Mouse (Mus musculus): Measurements from ENCODE around the gene Fam149b.
"Not testable (repeated sequence)": the region's sequence is repeated elsewhere in the genome, so short reads cannot be mapped to it uniquely, and the experiment has no call there.

Gene Fam149b

DNA sequence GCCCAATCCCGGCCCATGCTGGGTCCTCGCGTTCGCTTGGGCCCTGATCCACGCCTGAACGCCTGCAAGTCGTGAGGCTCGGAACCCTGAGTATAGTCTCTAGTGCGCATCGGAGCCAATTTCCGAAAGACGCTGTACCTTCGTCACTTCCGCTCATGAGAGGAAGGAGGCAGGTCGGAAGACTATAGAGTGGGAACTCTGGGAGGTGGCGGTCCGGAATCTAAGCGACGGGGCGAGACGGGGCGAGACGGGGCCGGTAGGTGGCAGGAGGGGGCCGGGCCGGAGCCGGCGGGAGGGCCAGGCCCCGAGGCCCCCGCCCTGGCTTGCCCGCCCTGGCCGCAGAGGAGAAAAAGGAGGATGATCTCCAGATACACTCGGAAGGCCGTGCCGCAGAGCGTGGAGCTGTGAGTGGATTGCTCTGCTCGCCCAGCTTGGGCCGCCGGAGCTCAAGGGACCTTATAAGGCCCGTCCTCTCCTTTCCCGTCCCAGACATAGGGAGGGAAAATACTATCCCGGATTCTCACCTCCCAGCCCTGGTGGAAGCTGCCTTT lies at the start of gene Fam149b, which contains the start of gene Ecd:
Gene Fam149b, plus strand, starts transcription at position 172 of the 551 bp plus-strand sequence.
Gene Ecd, minus strand, starts transcription at position 131 of the 551 bp plus-strand sequence.
- DNase-seq (ENCODE audit: low spot score in 2 of 2): peak; percentile 75 to 95

DNA sequence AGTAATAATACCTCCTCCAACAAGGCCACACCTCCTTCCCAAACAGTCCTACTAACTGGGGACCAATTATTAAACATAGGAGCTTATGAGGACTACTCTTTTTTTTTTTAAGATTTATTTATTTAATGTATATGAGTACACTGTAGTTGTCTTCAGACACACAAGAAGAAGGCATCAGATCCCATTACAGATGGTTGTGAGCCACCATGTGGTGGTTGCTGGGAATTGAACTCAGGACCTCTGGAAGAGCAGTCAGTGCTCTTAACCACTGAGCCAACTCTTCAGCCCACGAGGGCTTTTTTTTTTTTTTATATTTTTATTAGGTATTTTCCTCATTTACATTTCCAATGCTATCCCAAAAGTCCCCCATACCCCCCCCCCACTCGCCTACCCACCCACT lies 42.9 kb upstream of the Fam149b start:
- not testable (repeated sequence) for DNase-seq (ENCODE audit: low spot score in 2 of 2)

DNA sequence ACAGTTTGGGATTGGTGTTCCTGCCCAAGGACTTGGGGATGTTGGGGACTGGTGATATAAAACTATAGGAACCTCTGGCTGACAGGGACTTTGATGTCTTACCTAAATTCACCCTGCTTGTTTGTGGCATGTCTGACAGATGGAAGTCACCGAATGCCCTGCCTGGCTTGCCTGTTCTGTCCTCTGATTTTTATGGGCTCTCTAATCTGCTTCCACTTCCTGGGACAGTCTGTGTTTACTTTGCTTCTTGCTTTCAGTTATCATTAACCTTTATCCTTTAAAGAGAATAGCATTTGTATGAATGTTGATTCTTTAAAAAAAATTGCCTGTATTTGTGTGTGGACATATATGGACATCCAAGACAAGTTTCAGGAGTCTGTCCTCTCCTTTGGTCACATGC lies 32.8 kb upstream of the Fam149b start:
- no peak for DNase-seq (ENCODE audit: low spot score in 2 of 2)

DNA sequence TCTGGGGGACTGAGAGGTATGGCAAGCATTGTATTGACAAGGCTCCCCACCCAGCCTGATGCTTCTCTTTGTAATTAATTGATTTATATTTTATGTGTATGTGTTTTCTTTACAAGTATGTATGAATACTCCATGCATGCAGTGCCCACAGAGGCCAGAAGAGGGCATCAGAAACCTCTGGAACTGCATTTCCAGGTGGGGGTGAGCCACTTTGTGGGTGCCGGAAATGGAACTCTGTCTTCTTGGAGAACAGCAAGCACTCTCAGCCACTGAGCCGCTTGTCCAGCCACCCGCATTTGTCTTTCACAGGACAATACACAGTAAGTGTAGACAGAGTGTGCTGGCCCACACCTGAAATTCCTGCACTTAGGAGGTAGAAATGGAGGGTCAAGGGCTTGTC lies 28.5 kb upstream of the Fam149b start:
- DNase-seq (ENCODE audit: low spot score in 2 of 2): peak in 1 of 2 experiments; percentile 50

DNA sequence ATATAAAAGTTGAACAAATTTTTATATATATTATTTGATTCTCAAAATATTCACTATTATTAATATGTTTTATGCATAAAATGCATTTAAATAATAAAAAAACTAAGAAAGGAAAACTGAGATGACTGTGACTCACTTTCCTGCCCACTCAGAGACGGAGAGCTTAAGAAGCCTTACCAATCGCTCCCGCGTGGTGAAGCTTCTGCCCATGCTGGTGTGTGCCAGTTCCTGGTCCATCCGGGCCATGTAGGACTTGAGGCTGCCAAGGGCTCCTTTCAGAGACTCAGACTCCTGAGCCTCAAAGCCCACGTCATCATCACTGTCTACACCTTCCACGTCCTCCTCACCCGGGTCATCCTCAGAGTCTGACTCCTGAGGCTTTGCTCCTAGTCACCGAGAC lies 23.8 kb upstream of the Fam149b start:
- DNase-seq (ENCODE audit: low spot score in 2 of 2): peak in 1 of 2 experiments; percentile 10

- DNase-seq (ENCODE audit: low spot score in 2 of 2): no peak
Measured at GRCm38 (mm10) chr14:20328474-20328873, 19.5 kb upstream of the Fam149b start.

DNA sequence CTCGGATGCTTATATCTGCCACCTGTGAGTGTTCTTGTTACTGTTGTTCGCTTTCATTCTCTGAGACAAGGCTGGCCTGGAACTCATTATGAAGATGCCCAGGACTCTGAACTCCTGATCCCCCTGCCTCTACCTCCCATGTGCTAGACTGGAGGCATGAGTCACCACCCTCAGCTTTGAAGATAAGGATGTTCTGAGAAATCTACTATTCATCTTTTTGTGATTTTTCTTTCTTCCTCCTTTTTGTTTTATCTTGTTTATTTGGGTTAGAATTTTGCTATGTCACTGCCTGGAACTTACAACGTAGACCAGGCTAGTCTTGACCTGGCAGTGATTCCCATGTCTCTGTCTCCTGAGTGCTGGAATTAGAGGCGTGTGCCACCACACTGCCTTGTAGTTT lies 16.6 kb upstream of the Fam149b start:
- no peak for DNase-seq (ENCODE audit: low spot score in 2 of 2)

- DNase-seq (ENCODE audit: low spot score in 2 of 2): no peak
Measured at GRCm38 (mm10) chr14:20339415-20339814, 8.5 kb upstream of the Fam149b start.

- no peak for DNase-seq (ENCODE audit: low spot score in 2 of 2)
Measured at GRCm38 (mm10) chr14:20340149-20340548, 7.8 kb upstream of the Fam149b start.

DNA sequence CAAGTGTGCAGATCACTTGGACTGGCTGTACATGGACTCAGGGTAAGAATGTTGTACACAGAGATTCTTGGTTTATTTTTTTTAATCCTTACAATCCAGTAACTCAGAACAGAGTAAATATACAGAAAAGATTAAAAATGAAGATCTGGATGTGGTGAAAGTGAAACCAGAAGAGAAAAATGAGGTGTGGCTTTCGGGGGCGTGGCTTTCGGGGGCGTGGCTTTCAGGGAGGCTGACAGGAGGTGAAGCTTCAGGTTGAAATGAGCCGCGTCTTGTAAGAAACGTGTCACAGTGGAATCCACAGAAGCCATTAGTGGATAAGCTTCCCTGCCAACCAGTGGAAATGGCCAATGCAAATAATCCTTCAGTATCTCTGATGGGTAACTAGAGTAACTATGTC lies 7.1 kb upstream of the Fam149b start:
- no peak for DNase-seq (ENCODE audit: low spot score in 2 of 2)

DNA sequence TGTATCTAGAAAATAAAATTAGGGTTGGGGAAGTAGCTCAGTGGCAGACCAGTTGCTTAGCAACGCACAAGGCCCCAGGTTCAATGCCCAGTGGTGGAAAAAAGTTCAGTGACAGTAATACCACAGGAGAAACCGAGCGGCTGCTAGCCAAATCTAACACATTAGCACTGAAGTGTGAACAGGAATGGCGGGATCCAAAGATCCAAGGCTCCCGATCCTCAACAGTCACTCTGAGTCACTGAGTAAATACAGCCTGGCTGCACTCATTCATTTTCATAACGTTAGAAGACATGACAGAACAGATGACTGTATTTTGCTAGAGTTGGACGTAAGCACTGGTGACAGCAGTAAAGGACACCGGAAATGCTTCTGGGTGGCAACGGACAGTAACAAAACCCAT lies 2.1 kb upstream of the Fam149b start:
- no peak for DNase-seq (ENCODE audit: low spot score in 2 of 2)

- DNase-seq (ENCODE audit: low spot score in 2 of 2): no peak
Measured at GRCm38 (mm10) chr14:20347441-20347990, 446 bp upstream of the Fam149b start.

DNA sequence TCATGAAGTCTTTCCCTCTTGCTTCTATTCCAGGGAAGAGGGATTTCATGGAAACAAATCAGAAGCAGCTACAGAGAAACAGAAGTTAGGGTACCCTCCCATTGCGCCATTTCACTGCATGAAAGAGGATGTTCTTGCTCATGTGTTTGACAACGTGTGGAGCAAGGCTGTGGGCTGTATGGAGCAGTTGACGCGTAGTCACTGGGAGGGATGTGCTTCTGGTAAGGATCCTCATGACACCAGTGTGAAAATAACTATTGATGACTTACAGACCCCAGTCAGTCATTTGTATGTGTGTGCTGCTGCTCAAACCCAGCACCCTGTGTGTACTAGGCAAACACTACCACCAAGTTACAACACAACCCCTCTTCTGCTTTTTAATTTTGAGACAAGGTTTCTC lies 15.3 kb downstream of the Fam149b start:
- no peak for DNase-seq (ENCODE audit: low spot score in 2 of 2)

- no peak for DNase-seq (ENCODE audit: low spot score in 2 of 2)
Measured at GRCm38 (mm10) chr14:20368271-20368670, 20.3 kb downstream of the Fam149b start.

DNA sequence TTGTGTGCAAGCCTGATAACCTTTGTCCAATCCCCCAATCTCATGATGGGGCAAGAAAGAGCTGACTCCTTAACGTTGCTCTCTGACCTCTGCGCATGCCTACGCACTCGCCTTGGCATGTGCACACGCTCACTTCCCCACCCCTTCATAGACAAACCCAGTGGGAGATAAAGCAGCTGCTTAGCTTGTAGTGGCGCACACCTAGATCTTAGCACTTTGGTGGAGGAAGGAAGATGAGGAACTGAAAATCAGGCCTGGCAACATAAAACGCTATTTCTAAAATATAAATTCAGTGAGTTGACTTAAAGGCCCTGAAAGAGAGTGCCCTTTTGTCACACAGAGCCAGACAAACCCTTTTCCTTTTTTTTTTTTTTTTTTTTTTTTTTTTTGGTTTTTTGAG lies 22.8 kb downstream of the Fam149b start:
- DNase-seq (ENCODE audit: low spot score in 2 of 2): no peak

- DNase-seq (ENCODE audit: low spot score in 2 of 2): no peak
Measured at GRCm38 (mm10) chr14:20371854-20372253, 23.9 kb downstream of the Fam149b start.

DNA sequence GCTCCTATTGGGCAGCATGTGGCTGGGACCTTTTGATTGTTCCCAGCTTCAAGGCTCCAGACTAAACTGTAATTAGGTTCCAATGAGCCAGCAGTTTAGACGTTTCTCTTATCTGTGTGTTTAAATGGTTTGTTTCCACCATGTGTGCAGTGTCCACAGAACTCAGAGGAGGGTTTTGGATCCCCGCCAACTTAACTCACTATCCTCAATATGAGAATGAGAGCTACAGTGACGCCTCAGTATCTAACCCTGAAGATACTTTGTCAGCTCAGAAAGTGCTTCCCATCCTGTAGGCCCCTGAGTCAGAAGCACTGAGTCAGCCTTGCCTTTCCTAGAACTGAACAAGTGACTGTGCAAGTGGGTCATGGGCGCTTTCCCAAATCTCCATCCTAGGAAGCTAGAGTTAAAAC lies 29.2 kb downstream of the Fam149b start:
- DNase-seq (ENCODE audit: low spot score in 2 of 2): no peak

DNA sequence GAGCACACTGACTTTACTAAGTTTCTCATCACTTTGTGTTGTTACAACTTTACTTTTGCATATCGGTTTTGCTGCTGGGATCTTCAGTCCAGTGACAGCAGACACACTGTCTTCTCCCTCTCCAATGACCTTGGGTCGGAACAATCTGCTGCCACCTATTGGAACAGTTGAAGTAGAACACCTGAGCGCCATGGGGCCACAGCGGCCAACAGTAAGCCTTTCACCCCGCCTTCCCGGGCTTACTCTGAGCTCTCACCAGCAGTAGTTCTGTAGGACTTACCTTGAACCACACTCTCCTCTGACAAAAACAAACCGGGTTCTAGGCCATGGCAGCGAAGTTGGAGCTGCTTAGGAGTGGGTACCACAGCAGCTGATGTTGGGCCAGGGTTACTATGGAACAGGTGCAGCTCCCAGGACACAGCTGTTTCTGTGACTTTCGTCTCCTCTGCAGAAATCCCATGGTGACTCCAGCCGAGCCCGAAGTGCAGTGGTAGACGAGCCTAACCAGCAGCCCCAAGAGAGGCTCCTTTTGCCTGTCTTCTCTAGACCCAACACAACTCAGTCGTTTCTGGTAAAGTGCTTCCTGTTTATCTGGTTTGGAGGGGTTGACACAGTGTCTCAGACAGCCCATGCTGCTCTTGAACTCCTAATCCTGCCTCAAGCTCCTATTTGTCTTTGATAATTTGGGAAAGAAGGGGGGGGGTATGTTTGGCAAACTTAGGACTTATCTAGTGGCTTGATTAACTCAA lies 30.5 kb downstream of the Fam149b start:
- DNase-seq (ENCODE audit: low spot score in 2 of 2): no peak

DNA sequence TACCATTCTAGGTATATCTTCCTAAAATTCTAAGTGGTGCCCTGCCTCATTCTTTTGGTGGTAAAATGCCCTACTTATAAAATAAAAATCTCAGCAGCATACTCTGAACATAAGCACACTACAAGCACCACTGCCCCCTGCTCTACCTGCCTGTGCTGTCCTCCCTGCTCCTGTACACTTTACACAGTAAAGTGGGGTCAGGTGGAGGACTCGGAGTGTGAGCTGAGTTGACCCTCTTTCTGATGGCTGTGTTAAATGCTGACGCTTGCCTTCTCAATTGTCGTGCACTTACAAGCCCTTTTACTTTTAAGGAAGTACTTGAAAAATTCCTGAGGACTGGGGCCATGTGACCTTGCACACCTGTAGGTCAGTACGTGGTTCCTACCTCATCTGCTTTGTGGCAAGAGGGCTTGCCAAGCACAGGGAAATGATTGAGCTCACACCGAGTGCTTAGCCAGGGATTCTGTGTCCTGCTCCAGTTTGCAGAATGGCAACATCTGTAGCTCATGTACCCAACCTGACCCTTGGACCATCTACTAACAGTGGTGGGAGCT lies 31.2 kb downstream of the Fam149b start:
- no peak for DNase-seq (ENCODE audit: low spot score in 2 of 2)

GRCm38 (mm10) chr14:20379753-20380430 lies 31.9 kb downstream of the Fam149b start:
- DNase-seq (ENCODE audit: low spot score in 2 of 2): no peak

DNA sequence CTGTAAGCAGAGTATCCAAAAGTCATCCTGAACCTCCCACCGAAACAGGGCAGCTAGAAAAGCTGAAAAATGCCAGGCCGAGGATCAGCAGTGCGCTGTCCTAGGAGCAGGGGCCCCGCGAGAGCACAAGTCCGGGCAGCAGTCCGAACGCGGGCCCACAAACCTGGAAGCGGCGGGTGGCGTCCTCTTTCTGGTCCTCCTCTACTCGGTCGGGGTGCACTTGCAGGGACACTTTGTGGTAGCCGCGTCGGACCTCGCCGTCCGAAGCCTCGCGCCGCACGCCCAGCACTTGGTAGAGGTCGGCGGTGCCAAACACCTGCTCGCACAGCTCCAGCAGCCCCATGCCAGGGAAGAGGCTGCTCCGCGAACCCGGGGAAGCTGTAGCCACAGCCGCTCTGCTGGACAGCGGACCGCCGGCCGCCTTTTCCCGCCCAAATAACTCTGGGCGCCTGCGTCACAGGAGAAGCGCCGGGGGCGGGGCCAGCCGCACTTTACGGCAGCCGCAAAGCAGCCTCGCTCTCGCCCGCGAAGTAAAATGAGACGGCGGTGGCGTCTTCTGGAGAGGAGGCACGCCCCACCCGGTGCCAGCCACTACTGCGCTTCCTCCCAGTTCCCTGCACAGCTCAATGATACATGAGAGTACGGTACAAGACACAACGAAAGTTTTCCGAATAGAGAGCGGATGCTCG lies 40.6 kb downstream of the Fam149b start, which contains the start of gene Dnajc9:
Gene Dnajc9, minus strand, starts transcription at position 470 of the 689 bp plus-strand sequence.
- DNase-seq (ENCODE audit: low spot score in 2 of 2): peak; percentile 74 to 94
